Mouse (Mus musculus) duodenum, adult 2 months (tissue): ENCODE data around the gene Flg2. TPM values are rescaled to one million over a fixed set of nuclear protein-coding genes. Genes with fewer than 3 reads are reported as not detected.

Source experiments
- polyA plus RNA-seq: library from polyadenylated mRNA; depleted of rRNA; stranded (reverse); fragments of >200 nt; gene quantifications from 2 replicates; pipeline ENCODE4 v1.2.3, GENCODE M21; 2012; ENCODE audit warnings: low replicate concordance; rRNA removed

Gene Flg2
- polyA plus RNA-seq = not detected in 2 replicates

DNA sequence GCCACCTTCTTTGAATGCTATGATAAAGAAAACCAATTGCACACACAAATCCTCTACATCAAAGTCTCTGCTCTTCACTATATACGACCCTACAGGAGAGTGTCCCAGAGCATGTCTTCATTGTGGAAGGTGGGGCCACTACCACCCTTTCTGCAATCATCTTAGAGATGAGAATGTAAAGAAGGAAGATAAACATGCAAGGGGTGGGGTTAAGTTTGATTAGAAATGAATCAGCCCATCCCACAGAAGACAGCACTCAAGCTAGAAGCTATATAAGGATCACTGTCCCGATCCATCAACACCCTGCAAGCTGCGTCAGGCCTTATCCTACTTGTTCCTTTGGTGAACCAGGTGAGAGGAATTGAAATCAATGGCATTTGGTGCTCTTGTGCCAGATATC is at the start of gene Flg2:
TSS of gene Flg2 (plus strand) at position 301 of the 400 bp plus-strand sequence.

Other genes starting within 250 kb of the Flg2 start
- gene Lce3d, start 239.9 kb upstream of the Flg2 start, polyA plus RNA-seq = not detected in 2 replicates
- not detected in 2 replicates for gene Lce3e, start 230.2 kb upstream of the Flg2 start, polyA plus RNA-seq
- not detected in 2 replicates for gene Lce3f, start 205.1 kb upstream of the Flg2 start, polyA plus RNA-seq
- gene Crct1, start 181.6 kb upstream of the Flg2 start, polyA plus RNA-seq = 0.17 TPM in 1 of 2 replicates, not detected in the other
- gene Lce1m, start 178.2 kb upstream of the Flg2 start, polyA plus RNA-seq = not detected in 2 replicates
- gene Gm4858, start 128.5 kb upstream of the Flg2 start, polyA plus RNA-seq = not detected in 2 replicates
- not detected in 2 replicates for gene Crnn, start 52.5 kb upstream of the Flg2 start, polyA plus RNA-seq
- 0.07 TPM in 1 of 2 replicates, not detected in the other for gene Flg, start 76.2 kb downstream of the Flg2 start, polyA plus RNA-seq
- gene Hrnr, start 122.5 kb downstream of the Flg2 start, polyA plus RNA-seq = not detected in 2 replicates
- not detected in 2 replicates for gene Rptn, start 196.4 kb downstream of the Flg2 start, polyA plus RNA-seq
- gene Tchh, start 245.1 kb downstream of the Flg2 start, polyA plus RNA-seq = not detected in 2 replicates